Mouse (Mus musculus): Measurements from ENCODE around the gene Dact2.

The Dact2 gene

GRCm38 (mm10) chr17:14204061-14204460 is at the start of gene Dact2:
Dact2 (minus strand) TSS chr17:14204304.
- DNase-seq, result peak; percentile 63

GRCm38 (mm10) chr17:14252456-14252855 is 48.4 kb upstream of the Dact2 start:
- DNase-seq, result no peak

- no peak for DNase-seq
Observed at GRCm38 (mm10) chr17:14250401-14250800, 46.3 kb upstream of the Dact2 start.

GRCm38 (mm10) chr17:14249595-14249994 is 45.5 kb upstream of the Dact2 start:
- no peak for DNase-seq

- no peak for DNase-seq
Observed at GRCm38 (mm10) chr17:14247931-14248330, 43.8 kb upstream of the Dact2 start.

GRCm38 (mm10) chr17:14246266-14246665 is 42.2 kb upstream of the Dact2 start:
- DNase-seq, result peak; percentile 53

- no peak for DNase-seq
Observed at GRCm38 (mm10) chr17:14244195-14244965, 40.3 kb upstream of the Dact2 start.

- DNase-seq, result no peak
Observed at GRCm38 (mm10) chr17:14242634-14243033, 38.5 kb upstream of the Dact2 start.

GRCm38 (mm10) chr17:14239960-14240359 is 35.9 kb upstream of the Dact2 start:
- DNase-seq, result no peak

GRCm38 (mm10) chr17:14237134-14237533 is 33.0 kb upstream of the Dact2 start:
- no peak for DNase-seq

- no peak for DNase-seq
Observed at GRCm38 (mm10) chr17:14234774-14235389, 30.8 kb upstream of the Dact2 start.

GRCm38 (mm10) chr17:14233658-14234057 is 29.6 kb upstream of the Dact2 start:
- DNase-seq, result no peak

GRCm38 (mm10) chr17:14232629-14233028 is 28.5 kb upstream of the Dact2 start:
- DNase-seq, result peak; percentile 78

- no peak for DNase-seq
Observed at GRCm38 (mm10) chr17:14230698-14231430, 26.8 kb upstream of the Dact2 start.

GRCm38 (mm10) chr17:14228381-14228780 is 24.3 kb upstream of the Dact2 start:
- DNase-seq, result no peak

- peak; percentile 28 for DNase-seq
Observed at GRCm38 (mm10) chr17:14227601-14228000, 23.5 kb upstream of the Dact2 start.

GRCm38 (mm10) chr17:14226778-14227177 is 22.7 kb upstream of the Dact2 start:
- DNase-seq, result no peak

- DNase-seq, result no peak
Observed at GRCm38 (mm10) chr17:14225982-14226652, 22.0 kb upstream of the Dact2 start.

- DNase-seq, result peak; percentile 62
Observed at GRCm38 (mm10) chr17:14221893-14222615, 17.9 kb upstream of the Dact2 start.

GRCm38 (mm10) chr17:14220606-14221202 is 16.6 kb upstream of the Dact2 start:
- DNase-seq, result peak; percentile 80

GRCm38 (mm10) chr17:14213976-14214529 is 9.9 kb upstream of the Dact2 start:
- DNase-seq, result no peak

GRCm38 (mm10) chr17:14212796-14213195 is 8.7 kb upstream of the Dact2 start:
- no peak for DNase-seq
